Mouse (Mus musculus) liver, embryonic 11.5 days (tissue): ENCODE results near the gene Glrp1. TPM values are rescaled to one million over a fixed set of nuclear protein-coding genes. Genes with fewer than 3 reads are reported as not detected.

Experiments
- ATAC-seq: fragments of 200-750 bp; cut with Nextera tagmentation; replicated peaks from 2 replicates; pipeline ENCODE4 v1.8.0; 2017; ENCODE audit warnings: moderate number of reproducible peaks, mild to moderate bottlenecking, moderate TSS enrichment, moderate library complexity; ENCODE audit not compliant: low FRiP score
- DNase-seq: peaks from one replicate; pipeline ENCODE4 v3.0.0-alpha.2; 2017; ENCODE audit warnings: low spot score
- H3K27ac ChIP-seq: fragments of 300-500 bp; sonication (generic); 2 replicates; pipeline ENCODE4 v1.5.1; 2014; ENCODE audit warnings: mild to moderate bottlenecking, low read depth, low read length, control low read depth
- H3K27me3 ChIP-seq: fragments of 300-500 bp; sonication (generic); replicated peaks from 2 replicates; pipeline ENCODE4 v1.6.1; 2014; ENCODE audit warnings: low read length, mixed read lengths; ENCODE audit not compliant: control insufficient read depth, insufficient read depth
- H3K36me3 ChIP-seq: fragments of 300-500 bp; sonication (generic); 2 replicates; pipeline ENCODE4 v1.6.1; 2014; ENCODE audit warnings: mild to moderate bottlenecking, low read length, moderate library complexity, mixed read lengths; ENCODE audit not compliant: control insufficient read depth, insufficient read depth
- H3K4me1 ChIP-seq: fragments of 300-500 bp; sonication (generic); replicated peaks from 2 replicates; pipeline ENCODE4 v1.6.1; 2014; ENCODE audit warnings: low read length, mixed read lengths; ENCODE audit not compliant: control insufficient read depth, insufficient read depth
- H3K4me2 ChIP-seq: fragments of 300-500 bp; sonication (generic); 2 replicates; pipeline ENCODE4 v1.6.1; 2014; ENCODE audit warnings: mild to moderate bottlenecking, control low read depth, moderate library complexity
- H3K4me3 ChIP-seq: fragments of 300-500 bp; sonication (generic); 2 replicates; pipeline ENCODE4 v1.5.1; 2014; ENCODE audit warnings: low read depth, low read length, control low read depth
- H3K9ac ChIP-seq: fragments of 300-500 bp; sonication (generic); 2 replicates; pipeline ENCODE4 v1.6.1; 2014; ENCODE audit warnings: low read depth, low read length, control low read depth
- H3K9me3 ChIP-seq: fragments of 300-500 bp; sonication (generic); 2 replicates; pipeline ENCODE4 v1.6.1; 2016; ENCODE audit warnings: low read length, inconsistent platforms, mixed read lengths; ENCODE audit not compliant: control insufficient read depth
- WGBS: fragments of 180-500 bp; shearing (Covaris S2); extraction: QIAGEN DNeasy Blood & Tissue Kit; methylation state at CpG from one replicate; pipeline ENCODE4 v1.1.7; 2014; 5-methylcytosine and 5-hydroxymethylcytosine counted together
- polyA plus RNA-seq: library from polyadenylated mRNA; unstranded; fragments of >200 nt; fragmentation: Nextera tagmentation; extraction: Ambion mirVana; gene quantifications from 2 replicates; pipeline ENCODE4 v1.2.1, GENCODE M21; 2014

The Glrp1 gene
- polyA plus RNA-seq, 1 experiment from 2014 or later, result 0.08 TPM

GRCm38 (mm10) chr1:88463241-88463640, 46.6 kb downstream of the Glrp1 start:
- no peak overlapping the region for H3K9ac ChIP-seq
- no peaks in the 10 kb centered on the region for H3K9me3 ChIP-seq
- no peak for DNase-seq
- no peak overlapping the region for H3K27ac ChIP-seq
- no peak overlapping the region for H3K4me3 ChIP-seq
- no peak overlapping the region for H3K4me2 ChIP-seq
- WGBS, result 84% methylated on average over 3 of the region's 3 CpGs
- no peaks in the 10 kb centered on the region for H3K36me3 ChIP-seq
- no peak for ATAC-seq
- no peaks in the 10 kb centered on the region for H3K4me1 ChIP-seq
- no peaks in the 10 kb centered on the region for H3K27me3 ChIP-seq

GRCm38 (mm10) chr1:88462484-88462883, 47.4 kb downstream of the Glrp1 start:
- Histone ChIP-seq H3K4me1 (no peaks in the 10 kb centered on the region), H3K27me3 (no peaks in the 10 kb centered on the region), H3K9me3 (no peaks in the 10 kb centered on the region), H3K27ac (no peak overlapping the region), H3K36me3 (no peaks in the 10 kb centered on the region), H3K4me3 (no peak overlapping the region), H3K4me2 (no peak overlapping the region), H3K9ac (no peak overlapping the region)
- ATAC-seq, result no peak
- WGBS, result 39% methylated on average over 6 of the region's 6 CpGs
- DNase-seq, result no peak

GRCm38 (mm10) chr1:88461096-88461495, 48.8 kb downstream of the Glrp1 start:
- no peaks in the 10 kb centered on the region for H3K36me3 ChIP-seq
- ATAC-seq, result no peak
- no peak for DNase-seq
- H3K9ac ChIP-seq, result no peak overlapping the region
- no peak overlapping the region for H3K4me2 ChIP-seq
- H3K4me1 ChIP-seq, result no peaks in the 10 kb centered on the region
- H3K9me3 ChIP-seq, result no peaks in the 10 kb centered on the region
- WGBS, result 16% methylated on average over 1 of the region's 1 CpGs
- no peak overlapping the region for H3K27ac ChIP-seq
- no peak overlapping the region for H3K4me3 ChIP-seq
- H3K27me3 ChIP-seq, result no peaks in the 10 kb centered on the region

GRCm38 (mm10) chr1:88459655-88460054, 50.2 kb downstream of the Glrp1 start:
- 68% methylated on average over 5 of the region's 5 CpGs for WGBS
- DNase-seq (no peak), ATAC-seq (no peak)
- Histone ChIP-seq H3K27me3 (no peaks in the 10 kb centered on the region), H3K36me3 (no peaks in the 10 kb centered on the region), H3K9ac (no peak overlapping the region), H3K4me1 (no peaks in the 10 kb centered on the region), H3K4me3 (no peak overlapping the region), H3K9me3 (no peaks in the 10 kb centered on the region), H3K27ac (no peak overlapping the region), H3K4me2 (no peak overlapping the region)

GRCm38 (mm10) chr1:88459196-88459595, 50.7 kb downstream of the Glrp1 start:
- no peak for DNase-seq
- Histone ChIP-seq H3K36me3 (no peaks in the 10 kb centered on the region), H3K4me2 (no peak overlapping the region), H3K4me3 (no peak overlapping the region), H3K9ac (no peak overlapping the region), H3K9me3 (no peaks in the 10 kb centered on the region), H3K27me3 (no peaks in the 10 kb centered on the region), H3K4me1 (no peaks in the 10 kb centered on the region), H3K27ac (no peak overlapping the region)
- ATAC-seq, result no peak
- 77% methylated on average over 4 of the region's 4 CpGs for WGBS

- DNase-seq (peak; percentile 52), ATAC-seq (peak; percentile 65; the same call in 1 of the 2 replicates)
- Histone ChIP-seq H3K4me2 (no peak overlapping the region), H3K9me3 (no peaks in the 10 kb centered on the region), H3K27ac (no peak overlapping the region), H3K9ac (no peak overlapping the region), H3K4me3 (no peak overlapping the region), H3K27me3 (no peaks in the 10 kb centered on the region), H3K36me3 (no peaks in the 10 kb centered on the region), H3K4me1 (no peaks in the 10 kb centered on the region)
- 55% methylated on average over 14 of the region's 14 CpGs for WGBS
Observed at GRCm38 (mm10) chr1:88456451-88457072, 53.3 kb downstream of the Glrp1 start.

- DNase-seq, result no peak
- Histone ChIP-seq H3K4me1 (no peaks in the 10 kb centered on the region), H3K4me2 (no peak overlapping the region), H3K9ac (no peak overlapping the region), H3K27ac (no peak overlapping the region), H3K27me3 (no peaks in the 10 kb centered on the region), H3K4me3 (no peak overlapping the region), H3K9me3 (no peaks in the 10 kb centered on the region), H3K36me3 (no peaks in the 10 kb centered on the region)
- no peak for ATAC-seq
- WGBS, result 76% methylated on average over 3 of the region's 3 CpGs
Observed at GRCm38 (mm10) chr1:88455761-88456160, 54.1 kb downstream of the Glrp1 start.

GRCm38 (mm10) chr1:88454703-88455102, 55.2 kb downstream of the Glrp1 start:
- DNase-seq, result no peak
- no peaks in the 10 kb centered on the region for H3K27me3 ChIP-seq
- no peak overlapping the region for H3K27ac ChIP-seq
- no peak overlapping the region for H3K4me2 ChIP-seq
- H3K4me1 ChIP-seq, result no peaks in the 10 kb centered on the region
- ATAC-seq, result no peak
- no peaks in the 10 kb centered on the region for H3K9me3 ChIP-seq
- H3K36me3 ChIP-seq, result no peaks in the 10 kb centered on the region
- 43% methylated on average over 3 of the region's 3 CpGs for WGBS
- no peak overlapping the region for H3K4me3 ChIP-seq
- no peak overlapping the region for H3K9ac ChIP-seq

GRCm38 (mm10) chr1:88452198-88452597, 57.7 kb downstream of the Glrp1 start:
- H3K4me3 ChIP-seq, result no peak overlapping the region
- no peaks in the 10 kb centered on the region for H3K36me3 ChIP-seq
- H3K9me3 ChIP-seq, result no peaks in the 10 kb centered on the region
- no peak overlapping the region for H3K4me2 ChIP-seq
- no peak overlapping the region for H3K27ac ChIP-seq
- H3K27me3 ChIP-seq, result no peaks in the 10 kb centered on the region
- no peak overlapping the region for H3K9ac ChIP-seq
- ATAC-seq (no peak), DNase-seq (no peak)
- WGBS, result 76% methylated on average over 6 of the region's 6 CpGs
- no peaks in the 10 kb centered on the region for H3K4me1 ChIP-seq
